Mouse (Mus musculus) heart, embryonic 11.5 days (tissue): ENCODE results near the gene Gm1330. TPM values are rescaled to one million over a fixed set of nuclear protein-coding genes. Genes with fewer than 3 reads are reported as not detected.
"Not testable (repeated sequence)": the region's sequence is repeated elsewhere in the genome, so short reads cannot be mapped to it uniquely, and the experiment has no call there.

Experiments used
- ATAC-seq: fragments of 200-750 bp; cut with Nextera tagmentation; replicated peaks from 2 replicates; pipeline ENCODE4 v1.8.0; 2017; ENCODE audit warnings: moderate library complexity; ENCODE audit not compliant: insufficient number of reproducible peaks, low FRiP score, low TSS enrichment
- H3K27ac ChIP-seq: fragments of 300-500 bp; sonication (generic); 2 replicates; pipeline ENCODE4 v1.5.1; 2014; ENCODE audit warnings: mild to moderate bottlenecking, low read depth, low read length
- H3K27me3 ChIP-seq: fragments of 300-500 bp; sonication (generic); 2 replicates; pipeline ENCODE4 v1.6.1; 2014; ENCODE audit warnings: mild to moderate bottlenecking, low read length, mixed read lengths; ENCODE audit not compliant: control insufficient read depth, insufficient read depth
- H3K36me3 ChIP-seq: fragments of 300-500 bp; sonication (generic); 2 replicates; pipeline ENCODE4 v1.6.1; 2014; ENCODE audit warnings: mild to moderate bottlenecking, low read length, moderate library complexity, mixed read lengths; ENCODE audit not compliant: control insufficient read depth, insufficient read depth
- H3K4me1 ChIP-seq: fragments of 300-500 bp; sonication (generic); 2 replicates; pipeline ENCODE4 v1.6.1; 2014; ENCODE audit warnings: low read length; ENCODE audit not compliant: control insufficient read depth, insufficient read depth
- H3K4me2 ChIP-seq: fragments of 300-500 bp; sonication (generic); 2 replicates; pipeline ENCODE4 v1.6.1; 2014; ENCODE audit warnings: mild to moderate bottlenecking, moderate library complexity
- H3K4me3 ChIP-seq: fragments of 300-500 bp; sonication (generic); 2 replicates; pipeline ENCODE4 v1.5.1; 2014; ENCODE audit warnings: low read depth, low read length
- H3K9ac ChIP-seq: fragments of 300-500 bp; sonication (generic); 2 replicates; pipeline ENCODE4 v1.6.1; 2014; ENCODE audit warnings: mild to moderate bottlenecking, low read depth, low read length, moderate library complexity
- H3K9me3 ChIP-seq: fragments of 300-500 bp; sonication (generic); replicated peaks from 2 replicates; pipeline ENCODE4 v1.6.1; 2016; ENCODE audit warnings: low read length; ENCODE audit not compliant: control insufficient read depth
- WGBS: fragments of 180-500 bp; shearing (Covaris S2); extraction: QIAGEN DNeasy Blood & Tissue Kit; methylation state at CpG from one replicate; pipeline ENCODE4 v1.1.7; 2014; ENCODE audit not compliant: insufficient replicate concordance; 5-methylcytosine and 5-hydroxymethylcytosine counted together
- polyA plus RNA-seq: library from polyadenylated mRNA; unstranded; fragments of >200 nt; fragmentation: Nextera tagmentation; extraction: Ambion mirVana; gene quantifications from 2 replicates; pipeline ENCODE4 v1.2.1, GENCODE M21; 2014

Gm1330 gene
- polyA plus RNA-seq = not detected in 2 replicates

- H3K9me3 ChIP-seq = no peaks in the 10 kb centered on the region
- H3K4me2 ChIP-seq = no peak within 1 kb of the TSS
- no peak for ATAC-seq
- no peak within 1 kb of the TSS for H3K9ac ChIP-seq
- H3K36me3 ChIP-seq = no peaks in the 10 kb centered on the region
- H3K27ac ChIP-seq = no peak within 1 kb of the TSS
- no peaks in the 10 kb centered on the region for H3K27me3 ChIP-seq
- no peak within 1 kb of the TSS for H3K4me3 ChIP-seq
- H3K4me1 ChIP-seq = no peaks in the 10 kb centered on the region
These were observed at the start of gene Gm1330 for GRCm38 (mm10) chr2:149003151-149003550. Gene Gm1330, minus strand, starts transcription at chr2:149003251.

- ATAC-seq, H3K4me1 ChIP-seq, H3K27ac ChIP-seq, H3K27me3 ChIP-seq, H3K9ac ChIP-seq, H3K4me2 ChIP-seq, H3K36me3 ChIP-seq, H3K9me3 ChIP-seq, H3K4me3 ChIP-seq: not testable (repeated sequence)
- WGBS = 66% methylated on average over 5 of the region's 5 CpGs
These were observed 14.1 kb upstream of the Gm1330 start, which contains the start of gene Gm10750 for GRCm38 (mm10) chr2:149017137-149017536. Gene Gm10750, minus strand, starts transcription at chr2:149017237.

- H3K27me3 ChIP-seq = no peaks in the 10 kb centered on the region
- no peaks in the 10 kb centered on the region for H3K4me1 ChIP-seq
- no peak overlapping the region for H3K4me3 ChIP-seq
- no peaks in the 10 kb centered on the region for H3K9me3 ChIP-seq
- H3K9ac ChIP-seq = no peak overlapping the region
- no peak for ATAC-seq
- no peak overlapping the region for H3K27ac ChIP-seq
- 67% methylated on average over 2 of the region's 2 CpGs for WGBS
- H3K4me2 ChIP-seq = no peak overlapping the region
- no peaks in the 10 kb centered on the region for H3K36me3 ChIP-seq
These were observed 1.8 kb upstream of the Gm1330 start for GRCm38 (mm10) chr2:149004826-149005225.

- no peaks in the 10 kb centered on the region for H3K4me1 ChIP-seq
- H3K9ac ChIP-seq = no peak overlapping the region
- 79% methylated on average over 2 of the region's 2 CpGs for WGBS
- H3K27me3 ChIP-seq = no peaks in the 10 kb centered on the region
- H3K27ac ChIP-seq = no peak overlapping the region
- no peak overlapping the region for H3K4me3 ChIP-seq
- no peak for ATAC-seq
- no peaks in the 10 kb centered on the region for H3K9me3 ChIP-seq
- no peaks in the 10 kb centered on the region for H3K36me3 ChIP-seq
- H3K4me2 ChIP-seq = no peak overlapping the region
These were observed 7.9 kb downstream of the Gm1330 start for GRCm38 (mm10) chr2:148995133-148995532.

Other genes with a start within 250 kb of the Gm1330 start
- not detected in 2 replicates for gene Cst11, start 231.8 kb downstream of the Gm1330 start, polyA plus RNA-seq
- gene 8030411F24Rik, start 221.2 kb downstream of the Gm1330 start, polyA plus RNA-seq = not detected in 2 replicates
- not detected in 2 replicates for gene Cst12, start 213.9 kb downstream of the Gm1330 start, polyA plus RNA-seq
- gene Cst8, start 204.5 kb downstream of the Gm1330 start, polyA plus RNA-seq = not detected in 2 replicates
- not detected in 2 replicates for gene Cst13, start 183.2 kb downstream of the Gm1330 start, polyA plus RNA-seq
- gene Cst9, start 168.1 kb downstream of the Gm1330 start, polyA plus RNA-seq = 1.9 and 2.3 TPM in 2 replicates
- not detected in 2 replicates for gene 9230104L09Rik, start 138.2 kb downstream of the Gm1330 start, polyA plus RNA-seq
- 812 and 876 TPM in 2 replicates for gene Cst3, start 127.6 kb downstream of the Gm1330 start, polyA plus RNA-seq
- gene Gm10750, start 14.0 kb upstream of the Gm1330 start, polyA plus RNA-seq = not detected in 2 replicates